Mouse (Mus musculus) embryonic facial prominence, embryonic 11.5 days (tissue): ENCODE results near the gene Grik1. TPM values are rescaled to one million over a fixed set of nuclear protein-coding genes. Genes with fewer than 3 reads are reported as not detected.

Source experiments
- ATAC-seq: fragments of 200-750 bp; cut with Nextera tagmentation; replicated peaks from 2 replicates; pipeline ENCODE4 v1.8.0; 2017; ENCODE audit warnings: low read depth; ENCODE audit not compliant: insufficient number of reproducible peaks, low FRiP score, low TSS enrichment
- DNase-seq: peaks from one replicate; pipeline ENCODE4 v3.0.0-alpha.2; 2015; ENCODE audit warnings: low spot score
- H3K27ac ChIP-seq: fragments of 300-500 bp; sonication (generic); replicated peaks from 2 replicates; pipeline ENCODE4 v1.5.1; 2014; ENCODE audit warnings: mild to moderate bottlenecking, low read depth, low read length, control low read depth
- H3K27me3 ChIP-seq: fragments of 300-500 bp; sonication (generic); 2 replicates; pipeline ENCODE4 v1.6.1; 2014; ENCODE audit warnings: mild to moderate bottlenecking, low read length, moderate library complexity, mixed read lengths; ENCODE audit not compliant: control insufficient read depth, insufficient read depth
- H3K36me3 ChIP-seq: fragments of 300-500 bp; sonication (generic); replicated peaks from 2 replicates; pipeline ENCODE4 v1.6.1; 2014; ENCODE audit warnings: low read depth, mild to moderate bottlenecking, low read length, moderate library complexity, mixed read lengths; ENCODE audit not compliant: control insufficient read depth, insufficient read depth
- H3K4me1 ChIP-seq: fragments of 300-500 bp; sonication (generic); 2 replicates; pipeline ENCODE4 v1.6.1; 2014; ENCODE audit warnings: low read length, mixed read lengths; ENCODE audit not compliant: control insufficient read depth, insufficient read depth
- H3K4me2 ChIP-seq: fragments of 300-500 bp; sonication (generic); 2 replicates; pipeline ENCODE4 v1.6.1; 2014; ENCODE audit warnings: low read depth, mild to moderate bottlenecking, control low read depth, low read length, moderate library complexity
- H3K4me3 ChIP-seq: fragments of 300-500 bp; sonication (generic); 2 replicates; pipeline ENCODE4 v1.5.1; 2014; ENCODE audit warnings: low read depth, low read length, control low read depth
- H3K9ac ChIP-seq: fragments of 300-500 bp; sonication (generic); replicated peaks from 2 replicates; pipeline ENCODE4 v1.6.1; 2014; ENCODE audit warnings: mild to moderate bottlenecking, control low read depth, low read length
- H3K9me3 ChIP-seq: fragments of 300-500 bp; sonication (generic); replicated peaks from 2 replicates; pipeline ENCODE4 v1.6.1; 2016; ENCODE audit warnings: mild to moderate bottlenecking, low read length, inconsistent platforms, mixed read lengths; ENCODE audit not compliant: control insufficient read depth
- WGBS: fragments of 180-500 bp; shearing (Covaris S2); extraction: QIAGEN DNeasy Blood & Tissue Kit; methylation state at CpG from one replicate; pipeline ENCODE4 v1.1.7; 2014; 5-methylcytosine and 5-hydroxymethylcytosine counted together
- polyA plus RNA-seq: library from polyadenylated mRNA; unstranded; fragments of >200 nt; fragmentation: Nextera tagmentation; extraction: Ambion mirVana; gene quantifications from 2 replicates; pipeline ENCODE4 v1.2.1, GENCODE M21; 2014

The Grik1 gene
- polyA plus RNA-seq, 1 experiment from 2014 or later, result 2.2 TPM

DNA sequence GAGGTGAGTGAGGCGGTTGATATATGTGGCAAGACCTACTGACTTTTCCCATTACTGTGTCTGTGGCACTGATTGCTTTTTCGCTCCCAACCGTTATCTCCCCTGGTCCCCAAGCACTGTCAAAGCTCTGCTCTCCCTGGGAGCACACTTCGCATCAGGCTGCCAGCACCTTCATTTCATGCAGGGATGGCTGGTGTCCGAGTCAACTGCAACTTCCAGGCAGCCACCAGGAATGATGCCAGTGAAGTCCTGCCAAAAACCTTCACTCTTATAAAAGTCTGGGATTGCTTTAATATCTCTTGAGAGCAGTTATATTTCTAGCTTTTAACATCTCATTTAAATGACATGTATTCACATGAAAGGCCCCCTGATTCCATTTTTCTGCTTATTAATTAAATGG lies 215.3 kb downstream of the Grik1 start:
- Histone ChIP-seq H3K4me2 (no peak overlapping the region), H3K27me3 (no peaks in the 10 kb centered on the region), H3K36me3 (no peaks in the 10 kb centered on the region), H3K9ac (no peak overlapping the region), H3K4me1 (no peaks in the 10 kb centered on the region), H3K27ac (no peak overlapping the region), H3K4me3 (no peak overlapping the region), H3K9me3 (no peaks in the 10 kb centered on the region)
- 91% methylated on average over 5 of the region's 5 CpGs for WGBS
- no peak for DNase-seq
- no peak for ATAC-seq

DNA sequence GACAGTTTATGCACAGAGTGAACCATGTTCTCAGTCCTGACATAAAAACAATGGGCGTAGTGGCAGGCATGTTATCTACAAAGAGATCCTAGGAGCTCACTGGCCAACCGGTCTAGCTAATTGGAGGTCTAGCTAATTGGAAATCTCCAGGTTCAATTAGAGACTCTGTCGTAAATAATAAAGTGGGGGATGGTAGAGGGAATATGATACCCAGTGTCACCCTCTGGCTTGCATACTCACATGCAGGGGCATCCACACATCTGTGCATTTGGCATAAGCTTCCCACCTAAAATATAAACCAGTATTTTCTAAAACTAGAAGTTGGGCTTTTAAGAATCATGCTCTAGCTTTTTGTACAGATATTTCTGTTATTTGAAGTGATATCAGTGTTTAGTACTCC lies 229.1 kb downstream of the Grik1 start:
- Histone ChIP-seq H3K4me1 (no peaks in the 10 kb centered on the region), H3K27me3 (no peaks in the 10 kb centered on the region), H3K36me3 (no peaks in the 10 kb centered on the region), H3K9me3 (no peaks in the 10 kb centered on the region), H3K27ac (no peak overlapping the region), H3K4me3 (no peak overlapping the region), H3K4me2 (no peak overlapping the region), H3K9ac (no peak overlapping the region)
- DNase-seq (no peak), ATAC-seq (no peak)
- 77% methylated on average over 3 of the region's 3 CpGs for WGBS

DNA sequence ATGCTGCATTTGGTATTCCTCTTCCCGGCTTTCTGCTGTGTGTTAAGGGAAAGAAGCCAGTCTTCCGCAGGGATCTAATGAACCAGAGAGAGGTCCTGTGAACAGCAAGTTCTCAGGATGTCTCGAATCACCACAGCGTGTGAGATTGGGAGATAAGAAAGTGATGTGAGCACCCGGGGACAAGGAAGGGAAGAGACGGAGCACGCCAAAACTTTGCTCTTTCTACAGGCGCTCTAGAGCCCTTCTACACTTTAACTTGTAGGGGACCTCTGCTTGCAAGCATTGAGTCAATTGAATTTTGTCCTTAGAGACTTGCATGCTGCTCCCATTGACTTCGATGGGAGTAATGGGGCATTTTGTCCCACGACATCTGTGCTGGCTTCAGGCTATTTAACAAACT lies 241.9 kb downstream of the Grik1 start:
- DNase-seq (no peak), ATAC-seq (no peak)
- Histone ChIP-seq H3K4me3 (no peak overlapping the region), H3K9ac (no peak overlapping the region), H3K27ac (no peak overlapping the region), H3K4me2 (no peak overlapping the region), H3K27me3 (no peaks in the 10 kb centered on the region), H3K4me1 (no peaks in the 10 kb centered on the region), H3K9me3 (no peaks in the 10 kb centered on the region), H3K36me3 (no peaks in the 10 kb centered on the region)
- 83% methylated on average over 10 of the region's 10 CpGs for WGBS

DNA sequence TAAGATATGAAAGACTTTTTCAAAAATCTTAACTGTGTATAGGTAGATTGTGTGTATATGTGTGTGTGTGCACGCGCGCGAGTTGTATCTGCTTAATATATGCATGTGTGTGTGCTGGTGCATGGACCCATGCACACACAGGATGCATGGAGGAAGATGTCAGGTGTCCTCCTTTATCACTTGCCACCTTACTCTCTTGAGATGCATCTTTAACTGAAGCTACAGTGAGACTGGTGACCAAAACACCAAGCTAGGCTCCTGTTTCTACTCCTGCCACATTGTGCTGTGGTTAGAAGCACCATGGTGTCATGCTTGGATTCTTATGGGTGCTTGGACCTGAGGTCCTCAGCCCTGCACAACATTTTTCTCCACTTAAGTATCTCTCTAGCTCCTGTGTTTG lies 245.7 kb downstream of the Grik1 start:
- WGBS, result 100% methylated on average over 4 of the region's 4 CpGs

DNA sequence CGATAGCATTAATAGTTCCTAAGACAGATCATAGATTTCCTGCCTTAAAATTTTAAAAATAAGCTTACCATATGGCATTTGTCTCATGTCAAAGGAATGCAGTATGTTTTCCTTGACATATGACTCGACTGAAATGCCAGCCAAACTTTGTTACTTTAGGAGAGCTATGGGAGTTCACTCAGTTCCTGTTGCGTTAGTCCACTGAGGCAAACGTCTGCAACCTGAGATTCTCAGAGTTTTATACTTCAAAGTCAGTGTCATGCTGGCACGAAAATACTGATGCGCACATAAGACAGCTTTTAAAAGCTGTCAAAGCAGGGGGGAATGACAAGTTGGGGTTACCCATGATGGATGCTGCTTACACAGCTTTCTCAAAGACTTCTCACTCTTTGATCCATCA lies 247.6 kb downstream of the Grik1 start:
- H3K4me1 ChIP-seq, result no peaks in the 10 kb centered on the region
- 49% methylated on average over 6 of the region's 6 CpGs for WGBS
- no peak overlapping the region for H3K9ac ChIP-seq
- DNase-seq (no peak), ATAC-seq (no peak)
- no peak overlapping the region for H3K4me2 ChIP-seq
- H3K27ac ChIP-seq, result no peak overlapping the region
- H3K4me3 ChIP-seq, result no peak overlapping the region
- H3K36me3 ChIP-seq, result no peaks in the 10 kb centered on the region
- H3K27me3 ChIP-seq, result no peaks in the 10 kb centered on the region
- H3K9me3 ChIP-seq, result no peaks in the 10 kb centered on the region

More for the DNA sequence above, 245.7 kb downstream of the Grik1 start:
- no peak overlapping the region for H3K4me2 ChIP-seq
- DNase-seq (no peak), ATAC-seq (no peak)
- H3K36me3 ChIP-seq, result no peaks in the 10 kb centered on the region
- no peaks in the 10 kb centered on the region for H3K27me3 ChIP-seq
- H3K9ac ChIP-seq, result no peak overlapping the region
- no peaks in the 10 kb centered on the region for H3K9me3 ChIP-seq
- H3K27ac ChIP-seq, result no peak overlapping the region
- H3K4me3 ChIP-seq, result no peak overlapping the region
- H3K4me1 ChIP-seq, result no peaks in the 10 kb centered on the region

DNA sequence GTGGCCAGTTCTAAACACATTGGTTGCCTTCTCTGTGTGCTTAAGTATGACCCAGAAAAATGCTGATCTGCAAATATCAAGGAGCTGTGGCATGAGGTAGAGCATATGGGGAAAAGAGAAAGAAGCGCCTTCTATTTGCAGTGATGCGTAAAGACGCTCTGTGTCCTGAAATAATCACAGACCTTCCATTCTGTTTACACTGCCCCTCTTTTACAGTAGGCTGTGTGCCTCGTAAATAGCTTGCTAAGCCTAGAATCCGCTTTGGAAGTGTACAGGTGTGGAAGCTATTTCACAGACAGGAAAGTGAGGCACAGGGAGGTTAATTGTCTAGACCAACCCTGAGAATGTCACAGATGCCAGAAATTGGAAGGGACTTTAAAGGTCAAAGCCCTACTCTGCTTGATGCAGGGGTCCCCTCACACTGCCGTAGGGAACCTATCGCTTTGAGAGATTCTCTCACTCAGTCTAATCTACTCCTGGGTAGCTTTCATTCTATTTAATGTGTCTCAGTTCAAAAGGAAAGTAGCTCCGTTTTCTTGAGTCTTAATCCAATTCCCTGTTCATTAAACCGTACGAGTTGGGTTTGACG lies 251.5 kb downstream of the Grik1 start:
- no peak for DNase-seq

DNA sequence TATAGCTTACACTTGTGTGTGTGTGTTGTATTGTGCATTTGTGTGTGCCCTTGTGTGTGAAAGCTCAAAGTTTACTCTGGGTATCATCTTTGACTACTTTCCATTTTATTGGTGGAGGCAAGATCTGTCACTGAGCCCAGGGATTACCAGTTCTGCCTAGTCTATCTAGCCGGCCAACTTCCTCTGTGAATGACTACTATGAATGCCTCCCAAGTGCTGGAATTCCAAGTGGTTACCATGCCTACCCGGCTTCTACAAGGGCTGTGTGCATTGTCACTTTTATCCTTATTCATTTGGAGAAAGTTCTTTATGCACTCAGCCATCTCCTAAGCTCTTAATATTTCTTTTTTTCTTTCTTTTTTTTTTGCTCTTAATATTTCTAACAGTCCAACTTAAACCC lies 301.3 kb downstream of the Grik1 start:
- Histone ChIP-seq H3K4me3 (no peak overlapping the region), H3K4me1 (no peaks in the 10 kb centered on the region), H3K9ac (no peak overlapping the region), H3K4me2 (no peak overlapping the region), H3K9me3 (no peaks in the 10 kb centered on the region), H3K27me3 (no peaks in the 10 kb centered on the region), H3K36me3 (no peaks in the 10 kb centered on the region), H3K27ac (no peak overlapping the region)
- DNase-seq (peak; percentile 9), ATAC-seq (no peak)
- 49% methylated on average over 2 of the region's 2 CpGs for WGBS

More for the DNA sequence above, 251.5 kb downstream of the Grik1 start:
- H3K4me3 ChIP-seq, result no peak overlapping the region
- H3K4me1 ChIP-seq, result no peaks in the 10 kb centered on the region
- no peak overlapping the region for H3K27ac ChIP-seq
- no peak overlapping the region for H3K4me2 ChIP-seq
- no peaks in the 10 kb centered on the region for H3K9me3 ChIP-seq
- ATAC-seq, result no peak
- 79% methylated on average over 11 of the region's 11 CpGs for WGBS
- no peak overlapping the region for H3K9ac ChIP-seq
- no peaks in the 10 kb centered on the region for H3K27me3 ChIP-seq
- H3K36me3 ChIP-seq, result no peaks in the 10 kb centered on the region

DNA sequence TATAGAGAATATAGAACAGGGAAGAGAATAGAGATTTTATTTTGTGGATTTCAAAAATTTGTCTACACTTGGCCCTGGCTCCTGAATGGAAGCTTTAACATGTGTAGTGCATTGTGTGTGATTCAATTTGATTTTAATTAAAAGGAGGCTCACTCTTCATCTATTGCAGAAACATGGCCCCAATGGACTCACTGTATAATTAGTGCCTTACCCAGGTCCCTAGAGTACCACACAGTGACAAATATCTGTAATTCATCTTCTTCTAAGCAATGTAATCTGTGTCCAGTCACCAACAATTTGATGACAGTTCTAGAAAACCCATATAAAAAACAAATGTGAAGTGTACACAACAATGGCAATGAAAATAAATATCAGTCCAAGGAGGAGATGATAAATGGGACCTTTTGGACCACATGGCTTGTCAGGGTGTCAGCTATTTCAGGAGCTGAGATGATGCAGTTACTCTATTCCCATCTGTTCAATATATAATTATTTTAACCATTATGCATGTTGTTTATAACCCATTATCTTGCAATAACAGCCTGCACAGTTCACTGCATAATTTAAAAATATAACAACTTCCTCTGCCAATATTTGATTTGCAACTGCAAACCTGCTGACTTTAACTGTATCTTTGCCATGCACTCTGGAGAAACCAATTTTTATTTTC lies 305.7 kb downstream of the Grik1 start:
- Histone ChIP-seq H3K9me3 (no peaks in the 10 kb centered on the region), H3K4me1 (no peaks in the 10 kb centered on the region), H3K4me3 (no peak overlapping the region), H3K4me2 (no peak overlapping the region), H3K9ac (no peak overlapping the region), H3K27ac (no peak overlapping the region), H3K36me3 (no peaks in the 10 kb centered on the region), H3K27me3 (no peaks in the 10 kb centered on the region)
- no peak for DNase-seq
- no peak for ATAC-seq
